Mouse (Mus musculus) intestine, postnatal 0 days (tissue): ENCODE measurements around the gene Cenpp. TPM values are rescaled to one million over a fixed set of nuclear protein-coding genes. Genes with fewer than 3 reads are reported as not detected.

ENCODE experiments used
- ATAC-seq: fragments of 200-750 bp; cut with Nextera tagmentation; 2 replicates; pipeline ENCODE4 v1.8.0; 2017; ENCODE audit warnings: mild to moderate bottlenecking, moderate TSS enrichment, moderate library complexity
- H3K27ac ChIP-seq: fragments of 300-500 bp; sonication (generic); 2 replicates; pipeline ENCODE4 v1.5.1; 2014; ENCODE audit warnings: mild to moderate bottlenecking, low read depth, low read length, moderate library complexity
- H3K27me3 ChIP-seq: fragments of 300-500 bp; sonication (generic); replicated peaks from 2 replicates; pipeline ENCODE4 v1.6.1; 2014; ENCODE audit warnings: low read length, mixed read lengths; ENCODE audit not compliant: control insufficient read depth, insufficient read depth
- H3K36me3 ChIP-seq: fragments of 300-500 bp; sonication (generic); 2 replicates; pipeline ENCODE4 v1.6.1; 2014; ENCODE audit warnings: mild to moderate bottlenecking, moderate library complexity; ENCODE audit not compliant: control insufficient read depth, insufficient read depth
- H3K4me1 ChIP-seq: fragments of 300-500 bp; sonication (generic); replicated peaks from 2 replicates; pipeline ENCODE4 v1.6.1; 2014; ENCODE audit warnings: antibody characterized with exemption, low read length, mixed read lengths; ENCODE audit not compliant: control insufficient read depth, insufficient read depth
- H3K4me2 ChIP-seq: fragments of 300-500 bp; sonication (generic); replicated peaks from 2 replicates; pipeline ENCODE4 v1.6.1; 2014; ENCODE audit warnings: low read depth, mild to moderate bottlenecking, moderate library complexity
- H3K4me3 ChIP-seq: fragments of 300-500 bp; sonication (generic); 2 replicates; pipeline ENCODE4 v1.5.1; 2014; ENCODE audit warnings: low read depth, low read length
- H3K9ac ChIP-seq: fragments of 300-500 bp; sonication (generic); 2 replicates; pipeline ENCODE4 v1.6.1; 2014; ENCODE audit warnings: mild to moderate bottlenecking, low read depth, low read length
- H3K9me3 ChIP-seq: fragments of 300-500 bp; sonication (generic); 2 replicates; pipeline ENCODE4 v1.6.1; 2016; ENCODE audit warnings: mixed run types; ENCODE audit not compliant: control insufficient read depth
- CTCF ChIP-seq: sonication (generic); IDR thresholded peaks from 2 replicates; pipeline ENCODE4 v1.5.1; 2016; ENCODE audit warnings: low read depth, mild to moderate bottlenecking, control low read depth, antibody characterized with exemption, moderate library complexity
- WGBS: fragments of 180-500 bp; shearing (Covaris S2); extraction: QIAGEN DNeasy Blood & Tissue Kit; methylation state at CpG from one replicate; pipeline ENCODE4 v1.1.7; 2014; 5-methylcytosine and 5-hydroxymethylcytosine counted together
- polyA plus RNA-seq: library from polyadenylated mRNA; unstranded; fragments of >200 nt; fragmentation: Nextera tagmentation; extraction: Ambion mirVana; gene quantifications from 2 replicates; pipeline ENCODE4 v1.2.1, GENCODE M21; 2015

Cenpp gene
- polyA plus RNA-seq, 1 experiment from 2014 or later: 12.1 TPM

DNA sequence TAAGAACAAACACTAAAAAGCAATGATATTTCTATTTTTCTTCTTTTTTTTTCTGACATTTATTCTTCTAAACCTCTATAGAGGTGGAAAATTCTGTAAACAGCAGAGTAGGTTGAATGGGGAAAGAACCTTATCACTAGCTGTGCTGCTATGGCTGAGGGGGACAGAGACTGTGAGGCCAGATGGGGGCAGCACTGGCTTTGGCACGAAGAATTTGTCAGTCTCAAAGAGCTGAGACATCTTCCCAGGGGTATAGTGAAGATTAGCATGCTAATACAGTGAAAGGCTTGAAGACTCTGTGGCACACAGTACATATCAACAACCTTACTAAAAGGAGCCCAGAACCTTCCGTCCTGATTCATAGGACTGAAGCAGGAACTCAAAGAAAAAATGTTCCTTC lies 93.4 kb downstream of the Cenpp start:
- peak; percentile 69 for TF ChIP-seq CTCF
- H3K27ac ChIP-seq: no peak overlapping the region
- no peaks in the 10 kb centered on the region for H3K9me3 ChIP-seq

DNA sequence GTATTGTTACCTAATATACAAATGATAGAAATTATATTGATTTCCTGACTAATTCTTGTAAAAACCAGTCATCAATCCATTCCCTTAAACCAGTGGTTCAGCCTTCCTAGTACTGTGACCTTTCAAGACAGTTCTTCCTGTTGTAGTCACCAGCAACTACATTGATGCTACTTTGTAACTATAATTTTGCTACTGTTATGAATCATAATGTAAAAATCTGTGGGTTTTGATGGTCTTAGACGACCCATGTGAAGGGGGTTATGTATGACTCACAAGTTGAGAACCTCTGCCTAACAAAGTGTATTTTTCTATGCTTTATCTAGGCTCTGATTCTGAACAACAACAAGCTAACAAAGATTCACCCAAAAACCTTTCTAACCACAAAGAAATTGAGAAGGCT lies 95.7 kb downstream of the Cenpp start:
- 55% methylated on average over 1 of the region's 1 CpGs for WGBS
- Histone ChIP-seq H3K4me1 (no peaks in the 10 kb centered on the region), H3K27ac (no peak overlapping the region), H3K9ac (no peak overlapping the region), H3K9me3 (no peaks in the 10 kb centered on the region), H3K4me3 (no peak overlapping the region), H3K4me2 (no peak overlapping the region), H3K27me3 (no peaks in the 10 kb centered on the region), H3K36me3 (no peaks in the 10 kb centered on the region)
- no peak for TF ChIP-seq CTCF
- no peak for ATAC-seq

More for the DNA sequence above, 93.4 kb downstream of the Cenpp start:
- WGBS: 48% methylated on average over 2 of the region's 2 CpGs
- Histone ChIP-seq H3K27me3 (no peaks in the 10 kb centered on the region), H3K4me2 (no peak overlapping the region), H3K4me3 (no peak overlapping the region), H3K4me1 (no peaks in the 10 kb centered on the region), H3K9ac (no peak overlapping the region), H3K36me3 (no peaks in the 10 kb centered on the region; the same call in 1 of the 2 replicates)
- no peak for ATAC-seq

GRCm38 (mm10) chr13:49556203-49556602 lies 96.4 kb downstream of the Cenpp start:
- Histone ChIP-seq H3K36me3 (no peaks in the 10 kb centered on the region), H3K27ac (no peak overlapping the region), H3K4me2 (no peak overlapping the region), H3K9me3 (no peaks in the 10 kb centered on the region), H3K9ac (no peak overlapping the region), H3K4me3 (no peak overlapping the region), H3K27me3 (no peaks in the 10 kb centered on the region), H3K4me1 (no peaks in the 10 kb centered on the region)
- no peak for ATAC-seq
- WGBS: 94% methylated on average over 1 of the region's 1 CpGs
- no peak for TF ChIP-seq CTCF

GRCm38 (mm10) chr13:49554519-49554918 lies 98.1 kb downstream of the Cenpp start:
- H3K36me3 ChIP-seq: no peaks in the 10 kb centered on the region
- WGBS: 85% methylated on average over 5 of the region's 5 CpGs
- no peak for TF ChIP-seq CTCF
- no peak overlapping the region for H3K4me3 ChIP-seq
- no peaks in the 10 kb centered on the region for H3K27me3 ChIP-seq
- H3K9me3 ChIP-seq: no peaks in the 10 kb centered on the region
- H3K4me2 ChIP-seq: no peak overlapping the region
- ATAC-seq: no peak
- H3K4me1 ChIP-seq: no peaks in the 10 kb centered on the region
- no peak overlapping the region for H3K9ac ChIP-seq
- H3K27ac ChIP-seq: no peak overlapping the region

DNA sequence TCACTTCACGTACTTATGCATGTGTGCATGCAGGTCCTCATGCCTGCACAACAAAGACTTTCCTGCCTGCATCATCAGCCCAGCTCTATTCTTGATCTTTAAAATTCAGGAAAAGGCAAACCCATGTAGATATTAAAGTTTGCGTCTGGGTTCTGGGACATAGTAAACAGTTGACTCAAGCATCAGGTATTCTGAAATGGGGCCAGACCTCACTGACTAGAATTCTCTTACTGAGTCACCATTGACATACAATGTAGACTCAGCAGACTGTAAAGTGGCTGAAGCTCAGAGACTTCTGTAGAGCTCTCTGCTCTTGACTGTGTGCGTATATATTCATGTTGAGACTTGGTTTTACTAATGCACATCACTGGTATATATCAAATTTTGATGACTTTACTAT lies 103.0 kb downstream of the Cenpp start:
- no peak overlapping the region for H3K9ac ChIP-seq
- no peak for TF ChIP-seq CTCF
- no peak for ATAC-seq
- no peaks in the 10 kb centered on the region for H3K4me1 ChIP-seq
- no peaks in the 10 kb centered on the region for H3K36me3 ChIP-seq
- WGBS: 81% methylated on average over 3 of the region's 3 CpGs
- H3K9me3 ChIP-seq: no peaks in the 10 kb centered on the region
- no peaks in the 10 kb centered on the region for H3K27me3 ChIP-seq
- H3K4me3 ChIP-seq: no peak overlapping the region
- no peak overlapping the region for H3K4me2 ChIP-seq
- no peak overlapping the region for H3K27ac ChIP-seq

DNA sequence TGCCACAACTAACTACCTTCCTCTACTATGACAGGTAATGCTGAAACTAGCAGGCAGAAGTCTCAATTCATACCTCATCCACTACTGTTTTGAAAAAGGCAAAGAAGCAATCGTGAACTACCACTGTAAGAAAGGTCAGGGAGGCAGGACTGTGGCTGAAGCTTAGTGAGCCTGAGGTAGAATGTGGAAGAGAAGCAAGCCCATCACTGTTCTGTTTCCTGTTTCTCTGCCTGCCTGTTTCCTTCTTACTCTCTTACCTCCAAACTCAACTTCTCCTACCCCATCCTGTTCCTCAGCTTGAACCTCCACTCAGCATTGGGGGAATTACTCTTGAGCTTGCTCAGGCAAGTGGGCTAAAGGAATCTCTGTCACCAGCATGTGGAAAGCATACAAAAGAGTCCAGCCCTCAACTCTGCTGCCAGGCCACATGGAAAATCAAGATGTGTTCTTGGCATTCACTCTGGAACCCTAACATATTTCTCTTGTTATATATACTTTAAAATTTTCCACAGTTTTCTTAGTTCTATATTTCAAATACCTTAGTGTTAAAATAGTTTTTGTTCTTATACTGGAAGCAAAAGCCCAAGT lies 104.9 kb downstream of the Cenpp start:
- H3K4me1 ChIP-seq: no peaks in the 10 kb centered on the region
- no peak overlapping the region for H3K4me2 ChIP-seq
- no peaks in the 10 kb centered on the region for H3K27me3 ChIP-seq
- TF ChIP-seq CTCF: no peak
- no peak overlapping the region for H3K27ac ChIP-seq
- no peak overlapping the region for H3K9ac ChIP-seq
- no peak overlapping the region for H3K4me3 ChIP-seq
- no peaks in the 10 kb centered on the region for H3K36me3 ChIP-seq
- ATAC-seq: no peak
- 59% methylated on average over 1 of the region's 1 CpGs for whole genome bisulfite sequencing
- no peaks in the 10 kb centered on the region for H3K9me3 ChIP-seq

- H3K9ac ChIP-seq: no peak overlapping the region
- ATAC-seq: no peak
- TF ChIP-seq CTCF: no peak
Observed at GRCm38 (mm10) chr13:49546517-49546916, 106.1 kb downstream of the Cenpp start.

More at GRCm38 (mm10) chr13:49546517-49546916, 106.1 kb downstream of the Cenpp start:
- Histone ChIP-seq H3K4me3 (no peak overlapping the region), H3K27ac (no peak overlapping the region), H3K27me3 (no peaks in the 10 kb centered on the region), H3K4me1 (no peaks in the 10 kb centered on the region), H3K9me3 (no peaks in the 10 kb centered on the region), H3K4me2 (peak overlapping the region; percentile 10; the same call in 1 of the 2 replicates), H3K36me3 (no peaks in the 10 kb centered on the region)
- 51% methylated on average over 1 of the region's 1 CpGs for WGBS
